Mouse (Mus musculus) c-Kit-negative CD71-positive TER-119-positive erythroid progenitor cells, embryonic 14.5 days (primary cell): ENCODE results near the gene Sod3.

Experiments
- DNase-seq: peaks from one replicate; pipeline ENCODE4 v3.0.0-alpha.2; 2013; ENCODE audit warnings: low read depth, low spot score

Gene Sod3

GRCm38 (mm10) chr5:52375847-52376246 is 12.3 kb downstream of the Sod3 start:
- no peak for DNase-seq

- DNase-seq: no peak
Measured at GRCm38 (mm10) chr5:52382837-52383236, 19.2 kb downstream of the Sod3 start.

- DNase-seq: no peak
Measured at GRCm38 (mm10) chr5:52383748-52384147, 20.2 kb downstream of the Sod3 start.

- DNase-seq: no peak
Measured at GRCm38 (mm10) chr5:52386016-52386415, 22.4 kb downstream of the Sod3 start.

GRCm38 (mm10) chr5:52388092-52388749 is 24.6 kb downstream of the Sod3 start:
- DNase-seq: no peak

- no peak for DNase-seq
Measured at GRCm38 (mm10) chr5:52390381-52390780, 26.8 kb downstream of the Sod3 start.

GRCm38 (mm10) chr5:52391471-52391870 is 27.9 kb downstream of the Sod3 start:
- no peak for DNase-seq

GRCm38 (mm10) chr5:52393756-52394155 is 30.2 kb downstream of the Sod3 start:
- no peak for DNase-seq

- no peak for DNase-seq
Measured at GRCm38 (mm10) chr5:52404373-52404772, 40.8 kb downstream of the Sod3 start.

GRCm38 (mm10) chr5:52408668-52409315 is 45.2 kb downstream of the Sod3 start:
- DNase-seq: no peak

GRCm38 (mm10) chr5:52410197-52410596 is 46.6 kb downstream of the Sod3 start:
- no peak for DNase-seq

GRCm38 (mm10) chr5:52411567-52411966 is 48.0 kb downstream of the Sod3 start:
- no peak for DNase-seq

GRCm38 (mm10) chr5:52415193-52415592 is 51.6 kb downstream of the Sod3 start:
- no peak for DNase-seq

GRCm38 (mm10) chr5:52415917-52416316 is 52.3 kb downstream of the Sod3 start:
- no peak for DNase-seq

- no peak for DNase-seq
Measured at GRCm38 (mm10) chr5:52416485-52416884, 52.9 kb downstream of the Sod3 start.
